Comparison of ENCODE assay signal across 26 mouse cellular contexts in the genomic region with DNA sequence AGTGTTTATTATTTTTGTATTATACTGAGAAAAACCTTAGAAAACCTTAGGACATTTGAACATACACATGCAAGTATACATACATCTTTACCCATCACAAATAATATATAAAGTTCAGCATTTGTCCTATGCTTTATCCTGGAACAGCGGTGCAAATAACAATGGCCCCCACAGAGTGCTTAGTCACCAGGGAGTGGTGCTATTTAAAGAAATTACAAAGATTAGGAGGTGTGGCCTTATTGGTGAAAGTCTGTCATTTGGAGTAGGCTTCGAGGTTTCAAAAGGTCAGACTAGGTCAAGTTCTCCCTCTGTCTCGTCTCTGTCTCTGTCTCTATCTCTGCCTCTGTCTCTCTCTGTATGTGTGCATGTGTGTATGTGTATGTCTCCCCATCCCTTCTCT. TPM values are rescaled to one million over a fixed set of nuclear protein-coding genes. Genes with fewer than 3 reads are reported as not detected.
DNase-seq lines count a peak whose midpoint lies in the region; ATAC-seq and TF ChIP-seq lines count a peak whose summit lies in the region.
"Had no signal": no experiment of that assay in that cellular context is flagged by ENCODE, and none has a peak within 500 bp of the region (broad histone marks: within the 10 kb centered on the region; RNA-seq: fewer than 3 reads in every experiment).

No protein-coding gene starts in this region.

- no peak for TF ChIP-seq CTCF in heart, postnatal 0 days (IDR thresholded peaks at IDR 0.05; ENCODE audit: low read depth)
- TF ChIP-seq CTCF in stomach, postnatal 0 days (IDR thresholded peaks at IDR 0.05; ENCODE audit: low read depth), result no peak

- H3K27ac ChIP-seq in heart, postnatal 0 days (ENCODE audit: low read depth), result no peak overlapping the region
- no peak overlapping the region for H3K27ac ChIP-seq in ES-E14 (ENCODE audit: insufficient read depth, low read depth, low read length, poor library complexity, severe bottlenecking)
- H3K27ac ChIP-seq in stomach, postnatal 0 days (replicated peaks), result no peak overlapping the region
- H3K27ac ChIP-seq: gastrocnemius, adult 2 months; heart, embryonic 13.5 days; hindbrain, embryonic 10.5 days; hindbrain, embryonic 13.5 days; intestine, embryonic 15.5 days had no signal

- H3K9me3 ChIP-seq in heart, postnatal 0 days (replicated peaks; ENCODE audit: control insufficient read depth, low read length), result no peaks in the 10 kb centered on the region
- no peaks in the 10 kb centered on the region for H3K9me3 ChIP-seq in ES-E14 (ENCODE audit: control insufficient read depth, insufficient read depth, low read depth, low read length)
- H3K9me3 ChIP-seq in stomach, postnatal 0 days (ENCODE audit: control insufficient read depth, low read length), result no peaks in the 10 kb centered on the region
- H3K9me3 ChIP-seq: heart, embryonic 13.5 days; hindbrain, embryonic 10.5 days; hindbrain, embryonic 13.5 days; intestine, embryonic 15.5 days had no signal

- TF ChIP-seq EP300 in heart, postnatal 0 days (IDR thresholded peaks at IDR 0.05; ENCODE audit: low read depth), result no peak
- TF ChIP-seq EP300 in stomach, postnatal 0 days (optimal IDR thresholded peaks at IDR 0.05), result no peak

- H3K4me1 ChIP-seq in heart, postnatal 0 days (ENCODE audit: control insufficient read depth, insufficient read depth), result no peaks in the 10 kb centered on the region
- H3K4me1 ChIP-seq in ES-E14 (ENCODE audit: control insufficient read depth in 2 of 2, insufficient read depth in 2 of 2, low read length in 2 of 2, poor library complexity in 1 of 2), result no peaks in the 10 kb centered on the region
- no peaks in the 10 kb centered on the region for H3K4me1 ChIP-seq in stomach, postnatal 0 days (replicated peaks; ENCODE audit: control insufficient read depth, insufficient read depth)
- H3K4me1 ChIP-seq: heart, embryonic 13.5 days; hindbrain, embryonic 10.5 days; hindbrain, embryonic 13.5 days; intestine, embryonic 15.5 days had no signal

- no peak overlapping the region for H3K9ac ChIP-seq in heart, postnatal 0 days (replicated peaks; ENCODE audit: low read depth, low read length)
- no peak overlapping the region for H3K9ac ChIP-seq in ES-E14 (ENCODE audit: insufficient read depth, low read depth, low read length, poor library complexity, severe bottlenecking)
- H3K9ac ChIP-seq in stomach, postnatal 0 days (ENCODE audit: low read length), result no peak overlapping the region
- H3K9ac ChIP-seq: forebrain, postnatal 0 days; heart, embryonic 13.5 days; hindbrain, embryonic 13.5 days; intestine, embryonic 15.5 days had no signal

- no peak for DNase-seq in heart, postnatal 0 days (ENCODE audit: low spot score)
- DNase-seq in heart, adult 9 months (ENCODE audit: low spot score in 2 of 2), result no peak
- DNase-seq in ES-E14 (ENCODE audit: low read depth, low spot score) (no peak), MN1 (ENCODE audit: low spot score) (no peak)
- no peak for DNase-seq in stomach, postnatal 0 days (ENCODE audit: low spot score)
- DNase-seq in layer of hippocampus, postnatal 25 days (ENCODE audit: extremely low spot score in 1 of 2, low spot score in 1 of 2), result no peak
- DNase-seq: adrenal gland, adult 8-10 months; adrenal gland, postnatal 25 days; cerebellum, adult 18-20 months; cerebellum, adult 9-10 months; cerebellum, postnatal 14 days; forebrain, postnatal 0 days; gastrocnemius, adult 2 months; gastrocnemius, postnatal 14 days; heart, adult 11 months; heart, postnatal 36 days; kidney, adult 18-20 months had no signal

- peak; percentile 47; the same call in 1 of the 2 replicates for ATAC-seq in heart, postnatal 0 days (ENCODE audit: insufficient read depth, low read depth)
- ATAC-seq in common myeloid progenitor, adult 5-6 weeks (replicated peaks; ENCODE audit: low read depth, poor library complexity, severe bottlenecking), result 0 out of 2 replicates have a peak, but pooled peaks have one; percentile 49
- ATAC-seq in stomach, postnatal 0 days (ENCODE audit: low FRiP score, low TSS enrichment), result 0 out of 2 replicates have a peak, but pooled peaks have one; percentile 24
- ATAC-seq: activated CD4-positive, CD25-positive, alpha-beta regulatory T cell, adult 4 months; CD4-positive, CD25-positive, alpha-beta regulatory T cell, adult 4 months; forebrain, embryonic 14.5 days; forebrain, postnatal 0 days; hindbrain, embryonic 16.5 days; intestine, embryonic 15.5 days had no signal

- no peak overlapping the region for H3K4me2 ChIP-seq in heart, postnatal 0 days (ENCODE audit: low read depth, low read length)
- no peak overlapping the region for H3K4me2 ChIP-seq in stomach, postnatal 0 days (replicated peaks; ENCODE audit: low read depth)
- H3K4me2 ChIP-seq: heart, embryonic 13.5 days; hindbrain, embryonic 13.5 days; intestine, embryonic 15.5 days had no signal

- 29% methylated on average over 3 of the region's 3 CpGs for WGBS in heart, postnatal 0 days
- 60% methylated on average over 3 of the region's 3 CpGs for WGBS in stomach, postnatal 0 days

- H3K36me3 ChIP-seq in heart, postnatal 0 days (replicated peaks; ENCODE audit: control insufficient read depth, insufficient read depth, low read length), result no peaks in the 10 kb centered on the region
- H3K36me3 ChIP-seq in ES-E14 (ENCODE audit: control insufficient read depth, insufficient read depth, low read length, poor library complexity, severe bottlenecking), result no peaks in the 10 kb centered on the region
- no peaks in the 10 kb centered on the region for H3K36me3 ChIP-seq in stomach, postnatal 0 days (ENCODE audit: control insufficient read depth, insufficient read depth, low read length)
- H3K36me3 ChIP-seq: heart, embryonic 13.5 days; hindbrain, embryonic 10.5 days; hindbrain, embryonic 13.5 days; intestine, embryonic 15.5 days had no signal

- H3K4me3 ChIP-seq in heart, postnatal 0 days (ENCODE audit: low read depth, low read length), result no peak overlapping the region
- no peak overlapping the region for H3K4me3 ChIP-seq in ES-E14 (ENCODE audit: insufficient read depth in 1 of 2, low read depth in 1 of 2, low read length in 2 of 2, poor library complexity in 1 of 2, severe bottlenecking in 1 of 2)
- no peak overlapping the region for H3K4me3 ChIP-seq in stomach, postnatal 0 days (ENCODE audit: low read depth, low read length)
- H3K4me3 ChIP-seq: gastrocnemius, adult 2 months; heart, embryonic 13.5 days; hindbrain, embryonic 10.5 days; hindbrain, embryonic 13.5 days; intestine, embryonic 15.5 days had no signal

- H3K27me3 ChIP-seq in heart, postnatal 0 days (ENCODE audit: control insufficient read depth, insufficient read depth, low read length), result no peaks in the 10 kb centered on the region
- no peaks in the 10 kb centered on the region for H3K27me3 ChIP-seq in stomach, postnatal 0 days (ENCODE audit: control insufficient read depth, insufficient read depth, low read length)
- H3K27me3 ChIP-seq: heart, embryonic 13.5 days; hindbrain, embryonic 13.5 days; intestine, embryonic 15.5 days had no signal

- in situ Hi-C loops in ES-E14 (cut with MboI; ENCODE audit: low sequenced_read_pairs in 2 of 2, unreplicated experiment in 2 of 2), result no loop called here

TF ChIP-seq in ES-E14, 5 proteins besides CTCF, POLR2A, EP300 and RAD21:
- TF ChIP-seq ZNF384 (IDR thresholded peaks at IDR 0.05; ENCODE audit: low read depth, low read length) (no peak), HCFC1 (IDR thresholded peaks at IDR 0.05; ENCODE audit: borderline replicate concordance, insufficient read depth, low read length) (no peak), CHD2 (IDR thresholded peaks at IDR 0.05; ENCODE audit: low read depth, low read length) (no peak), ZC3H11A (IDR thresholded peaks at IDR 0.05; ENCODE audit: borderline replicate concordance, low read depth, low read length) (no peak), MAFK (IDR thresholded peaks at IDR 0.05; ENCODE audit: insufficient read depth, low read depth, low read length) (0 out of 2 replicates have a peak, but pooled peaks have one; percentile 51)

RNA-seq across cellular contexts. Expression of a gene that starts 32.9 kb away (rescaled TPM):
- 4.2 and 6.1 TPM in 2 replicates for total RNA-seq in heart, postnatal 0 days (2014; rRNA removed; ENCODE audit: low replicate concordance)
- polyA plus RNA-seq in heart, postnatal 0 days (2015; fragmentation: Nextera tagmentation; extraction: Ambion mirVana), result 1.00 and 1.1 TPM in 2 replicates
- total RNA-seq in ES-E14 (2012; rRNA removed), result 1.6 and 2.2 TPM in 2 replicates
- 7.1 and 10.1 TPM in 2 replicates for total RNA-seq in common myeloid progenitor, adult 5-6 weeks (2017)
- 12.0 and 12.8 TPM in 2 replicates for polyA plus RNA-seq in stomach, postnatal 0 days (2015; fragmentation: Nextera tagmentation; extraction: Ambion mirVana)
- 1 to 10 TPM; 7.8 to 9.7 TPM for total RNA-seq in layer of hippocampus, postnatal 25 days (2021)
